Mouse (Mus musculus) heart, postnatal 0 days (tissue): ENCODE measurements around the gene H60b. TPM values are rescaled to one million over a fixed set of nuclear protein-coding genes. Genes with fewer than 3 reads are reported as not detected.
A peak's percentile ranks its signal among the peaks of the same experiment; 100 is the strongest.
"Not testable (repeated sequence)": the region's sequence is repeated elsewhere in the genome, so short reads cannot be mapped to it uniquely, and the experiment has no call there.

Experiments used
- ATAC-seq: fragments of 200-750 bp; cut with Nextera tagmentation; 2 replicates; pipeline ENCODE4 v1.8.0; 2017; ENCODE audit warnings: low read depth, moderate number of reproducible peaks, moderate library complexity; ENCODE audit not compliant: insufficient read depth
- DNase-seq: peaks from one replicate; pipeline ENCODE4 v3.0.0-alpha.2; 2016; ENCODE audit warnings: low spot score
- H3K27ac ChIP-seq: fragments of 300-500 bp; sonication (generic); 2 replicates; pipeline ENCODE4 v1.5.1; 2014; ENCODE audit warnings: low read depth, mild to moderate bottlenecking
- H3K27me3 ChIP-seq: fragments of 300-500 bp; sonication (generic); 2 replicates; pipeline ENCODE4 v1.6.1; 2014; ENCODE audit warnings: low read length, mixed read lengths; ENCODE audit not compliant: control insufficient read depth, insufficient read depth
- H3K36me3 ChIP-seq: fragments of 300-500 bp; sonication (generic); replicated peaks from 2 replicates; pipeline ENCODE4 v1.6.1; 2014; ENCODE audit warnings: low read length, mixed read lengths; ENCODE audit not compliant: control insufficient read depth, insufficient read depth
- H3K4me1 ChIP-seq: fragments of 300-500 bp; sonication (generic); 2 replicates; pipeline ENCODE4 v1.6.1; 2014; ENCODE audit warnings: antibody characterized with exemption; ENCODE audit not compliant: control insufficient read depth, insufficient read depth
- H3K4me2 ChIP-seq: fragments of 300-500 bp; sonication (generic); 2 replicates; pipeline ENCODE4 v1.6.1; 2014; ENCODE audit warnings: low read depth, mild to moderate bottlenecking, low read length, moderate library complexity
- H3K4me3 ChIP-seq: fragments of 300-500 bp; sonication (generic); 2 replicates; pipeline ENCODE4 v1.5.1; 2014; ENCODE audit warnings: low read depth, low read length
- H3K9ac ChIP-seq: fragments of 300-500 bp; sonication (generic); replicated peaks from 2 replicates; pipeline ENCODE4 v1.6.1; 2014; ENCODE audit warnings: low read depth, low read length, mixed read lengths
- H3K9me3 ChIP-seq: fragments of 300-500 bp; sonication (generic); replicated peaks from 2 replicates; pipeline ENCODE4 v1.6.1; 2016; ENCODE audit warnings: low read length; ENCODE audit not compliant: control insufficient read depth
- CTCF ChIP-seq: IDR thresholded peaks from 2 replicates; pipeline ENCODE4 v1.5.1; 2016; ENCODE audit warnings: antibody characterized with exemption, control low read depth, low read depth
- EP300 ChIP-seq: IDR thresholded peaks from 2 replicates; pipeline ENCODE4 v1.6.1; 2016; ENCODE audit warnings: antibody characterized with exemption, low read depth
- WGBS: fragments of 180-500 bp; shearing (Covaris S2); extraction: QIAGEN DNeasy Blood & Tissue Kit; methylation state at CpG from one replicate; pipeline ENCODE4 v1.1.7; 2014; 5-methylcytosine and 5-hydroxymethylcytosine counted together
- polyA plus RNA-seq: library from polyadenylated mRNA; unstranded; fragments of >200 nt; fragmentation: Nextera tagmentation; extraction: Ambion mirVana; gene quantifications from 2 replicates; pipeline ENCODE4 v1.2.1, GENCODE M21; 2015
- total RNA-seq: library from RNA; depleted of rRNA; stranded (reverse); fragments of >200 nt; gene quantifications from 2 replicates; pipeline ENCODE4 v1.2.3, GENCODE M21; 2014; ENCODE audit warnings: low replicate concordance

Gene H60b
- total and polyA plus RNA-seq, 2 experiments from 2014 or later, result 0.36 TPM; not detected in 1

DNA sequence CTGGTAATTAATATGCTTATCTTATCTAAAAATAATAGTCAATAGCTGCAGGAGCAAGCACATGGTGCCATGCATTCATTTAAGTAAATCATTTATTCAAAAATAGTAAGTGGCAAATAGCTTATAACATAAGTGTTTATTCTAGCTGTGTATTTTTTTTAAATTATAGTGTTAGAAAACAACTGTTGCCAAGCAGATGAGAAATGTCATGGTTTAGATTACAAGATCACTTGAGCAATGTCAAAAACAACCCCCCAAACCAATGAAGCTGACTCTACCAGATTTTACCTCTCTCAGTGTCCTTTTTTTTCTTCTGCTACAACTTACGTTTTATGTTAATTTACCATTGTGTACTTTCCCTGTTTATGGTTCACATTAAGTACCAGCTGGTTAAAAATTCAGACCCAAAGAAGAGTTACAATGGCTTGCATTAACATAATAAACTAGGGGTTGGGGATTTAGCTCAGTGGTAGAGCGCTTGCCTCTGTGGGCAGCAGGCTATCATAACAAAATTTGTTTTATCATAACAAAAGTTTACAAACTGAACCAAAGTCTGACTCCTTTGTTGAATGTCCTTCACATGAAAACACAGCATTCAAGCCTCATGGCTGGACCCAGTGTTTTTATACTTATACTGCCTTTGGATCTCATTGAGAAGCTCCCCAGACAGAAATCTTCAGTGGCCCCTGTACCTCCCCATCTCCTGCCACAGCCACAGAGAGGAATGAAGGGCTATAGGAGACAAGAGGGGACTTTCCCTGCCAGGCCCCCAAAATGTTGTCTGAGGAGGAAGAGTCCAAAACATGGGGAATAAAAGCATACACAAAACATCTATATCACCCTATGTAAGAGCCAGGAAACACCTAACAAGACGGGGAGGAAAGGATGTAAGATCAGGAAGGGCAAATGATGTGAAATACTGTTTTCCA is 3.3 kb upstream of the H60b start:
- Histone ChIP-seq H3K4me3 (no peak overlapping the region), H3K27me3 (peaks cover 90% of the 10 kb centered on the region), H3K36me3 (no peaks in the 10 kb centered on the region), H3K4me2 (no peak overlapping the region), H3K9ac (no peak overlapping the region), H3K27ac (no peak overlapping the region), H3K4me1 (peaks cover 11% of the 10 kb centered on the region; the same call in 1 of the 2 replicates), H3K9me3 (no peaks in the 10 kb centered on the region)
- DNase-seq (no peak), ATAC-seq (no peak)
- no peak for TF ChIP-seq EP300
- no peak for TF ChIP-seq CTCF
- 28% methylated on average over 3 of the region's 3 CpGs for WGBS

DNA sequence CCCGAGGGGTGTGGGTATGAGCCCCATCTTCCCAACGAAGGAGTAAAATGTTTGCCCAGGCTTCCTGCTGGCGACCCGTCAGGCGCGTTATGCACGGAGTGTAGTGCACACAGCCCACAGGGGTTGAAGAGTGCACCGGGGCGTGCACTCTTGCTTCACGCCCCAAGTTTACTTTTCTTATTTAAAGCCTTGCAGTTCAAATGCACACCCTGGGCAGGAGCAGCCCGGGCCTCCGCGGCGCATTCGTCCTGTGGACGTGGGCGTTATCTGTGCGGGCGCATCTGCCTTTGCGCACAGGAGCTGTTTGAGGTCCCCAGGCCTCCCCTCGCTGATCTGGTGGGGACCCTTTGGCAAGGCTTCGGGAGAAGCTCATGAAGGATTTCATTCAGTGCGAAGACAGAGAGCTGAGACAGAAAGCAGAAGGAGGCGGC is 760 bp downstream of the H60b start:
- Histone ChIP-seq H3K27me3 (peaks cover 69% of the 10 kb centered on the region), H3K4me1 (0 out of 2 replicates have a peak, but pooled peaks cover 5% of the 10 kb centered on the region), H3K4me3 (peak overlapping the region; percentile 46), H3K4me2 (peak overlapping the region; percentile 57; the same call in 1 of the 2 replicates), H3K9me3 (no peaks in the 10 kb centered on the region), H3K36me3 (no peaks in the 10 kb centered on the region), H3K27ac (no peak overlapping the region), H3K9ac (no peak overlapping the region)
- TF ChIP-seq CTCF (no peak), EP300 (no peak)
- ATAC-seq (no peak), DNase-seq (no peak)
- WGBS, result under 1% methylated on average over 24 of the region's 24 CpGs

DNA sequence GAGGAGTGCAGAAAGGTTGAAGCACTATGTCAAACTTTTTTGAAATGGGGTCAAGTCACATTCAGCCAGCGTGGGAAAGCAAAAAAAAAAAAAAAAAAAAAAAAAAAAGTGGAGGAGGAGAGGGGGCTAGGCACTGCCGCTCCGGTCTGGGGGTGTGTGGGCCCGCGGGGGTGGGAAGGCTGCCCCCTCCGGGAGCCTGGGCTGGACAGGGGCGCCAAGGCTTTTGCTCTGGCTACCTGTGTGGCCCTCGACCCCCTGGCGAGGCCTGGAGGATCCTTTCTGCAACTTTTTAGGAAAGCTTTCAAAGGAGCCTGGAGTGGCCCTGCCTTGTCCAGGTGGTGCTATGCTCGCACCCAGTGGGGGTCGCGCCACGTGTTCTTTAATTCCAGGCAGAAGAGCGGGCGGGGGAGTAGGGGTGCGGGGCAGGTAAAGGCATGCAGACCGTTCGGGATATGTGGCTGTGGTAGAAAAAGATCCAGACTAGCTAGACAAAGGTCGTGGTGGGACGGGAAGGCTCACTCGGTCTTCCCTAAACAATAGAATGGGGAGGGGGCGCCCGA is 1.3 kb downstream of the H60b start:
- H3K9me3 ChIP-seq, result no peaks in the 10 kb centered on the region
- no peak overlapping the region for H3K4me2 ChIP-seq
- H3K4me1 ChIP-seq, result 0 out of 2 replicates have a peak, but pooled peaks cover 5% of the 10 kb centered on the region
- no peak for DNase-seq
- no peak for ATAC-seq
- WGBS, result 8% methylated on average over 21 of the region's 23 CpGs
- no peak overlapping the region for H3K4me3 ChIP-seq
- H3K27ac ChIP-seq, result no peak overlapping the region
- no peak overlapping the region for H3K9ac ChIP-seq
- H3K27me3 ChIP-seq, result peaks cover 64% of the 10 kb centered on the region
- TF ChIP-seq CTCF, result no peak
- TF ChIP-seq EP300, result no peak
- no peaks in the 10 kb centered on the region for H3K36me3 ChIP-seq

DNA sequence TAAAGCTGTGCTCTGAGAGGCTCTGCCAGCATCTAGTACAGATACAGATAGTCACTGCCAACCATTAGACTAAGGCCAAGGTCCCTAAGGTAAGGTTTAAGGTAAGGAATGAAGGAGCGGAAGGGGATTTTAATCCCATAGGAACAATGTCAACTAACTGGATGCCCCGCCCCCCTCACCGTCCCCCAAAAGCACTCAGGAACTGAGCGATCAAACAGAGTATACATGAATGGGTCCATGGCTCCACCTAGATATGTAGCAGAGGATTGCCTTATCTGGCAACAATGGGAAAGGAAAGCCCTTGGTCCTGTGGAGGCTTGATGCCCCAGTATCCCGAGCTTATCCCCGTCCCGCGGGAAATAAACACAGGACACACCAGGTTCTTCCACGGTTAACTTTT is 4.9 kb downstream of the H60b start:
- Histone ChIP-seq H3K27me3 (peaks cover 28% of the 10 kb centered on the region), H3K4me2 (peak overlapping the region; percentile 41), H3K4me3 (0 out of 2 replicates have a peak overlapping the region, but pooled peaks have one; percentile 16)
- not testable (repeated sequence) for H3K27ac ChIP-seq, DNase-seq, H3K4me1 ChIP-seq, H3K9me3 ChIP-seq, H3K36me3 ChIP-seq, ATAC-seq, H3K9ac ChIP-seq
- 10% methylated on average over 9 of the region's 9 CpGs for WGBS

DNA sequence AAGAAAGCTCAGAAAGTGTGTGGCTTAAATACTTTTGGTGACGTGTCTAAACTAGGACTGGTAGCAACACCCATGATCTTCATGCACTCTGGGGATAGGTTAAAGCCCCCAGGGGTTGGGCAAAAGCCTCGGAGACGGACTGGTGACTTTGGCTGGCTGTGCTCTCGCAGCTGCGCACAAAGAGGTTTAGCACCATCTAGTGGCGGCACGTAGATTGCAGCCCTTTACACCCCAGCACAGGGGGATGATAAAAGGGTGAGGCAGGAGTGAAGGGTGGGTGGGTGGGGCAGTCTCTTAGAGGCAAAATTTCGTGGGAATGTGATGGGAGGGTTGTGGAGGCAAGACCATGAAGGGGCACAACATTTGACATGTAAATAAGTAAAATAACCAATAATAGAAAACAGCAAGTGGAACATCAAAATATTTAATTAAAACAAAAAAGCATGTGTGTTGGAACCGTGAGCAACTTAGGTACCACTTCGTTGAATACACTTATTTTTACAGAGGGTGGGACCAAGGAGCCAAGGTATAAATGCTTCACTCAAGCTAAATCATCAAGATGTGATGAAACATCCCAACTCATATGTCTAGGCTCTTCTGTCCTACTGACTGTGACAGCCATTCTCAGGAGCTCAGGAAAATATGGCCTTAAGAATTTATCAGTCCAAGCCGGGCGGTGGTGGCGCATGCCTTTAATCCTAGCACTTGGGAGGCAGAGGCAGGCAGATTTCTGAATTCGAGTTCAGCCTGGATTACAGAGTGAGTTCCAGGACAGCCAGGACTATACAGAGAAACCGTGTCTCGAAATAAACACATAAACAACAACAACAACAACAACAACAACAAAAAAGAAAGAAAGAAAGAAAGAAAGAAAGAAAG is 5.6 kb downstream of the H60b start:
- not testable (repeated sequence) for H3K9ac ChIP-seq
- Histone ChIP-seq H3K4me3 (0 out of 2 replicates have a peak overlapping the region, but pooled peaks have one; percentile 16), H3K27me3 (peaks cover 22% of the 10 kb centered on the region)

DNA sequence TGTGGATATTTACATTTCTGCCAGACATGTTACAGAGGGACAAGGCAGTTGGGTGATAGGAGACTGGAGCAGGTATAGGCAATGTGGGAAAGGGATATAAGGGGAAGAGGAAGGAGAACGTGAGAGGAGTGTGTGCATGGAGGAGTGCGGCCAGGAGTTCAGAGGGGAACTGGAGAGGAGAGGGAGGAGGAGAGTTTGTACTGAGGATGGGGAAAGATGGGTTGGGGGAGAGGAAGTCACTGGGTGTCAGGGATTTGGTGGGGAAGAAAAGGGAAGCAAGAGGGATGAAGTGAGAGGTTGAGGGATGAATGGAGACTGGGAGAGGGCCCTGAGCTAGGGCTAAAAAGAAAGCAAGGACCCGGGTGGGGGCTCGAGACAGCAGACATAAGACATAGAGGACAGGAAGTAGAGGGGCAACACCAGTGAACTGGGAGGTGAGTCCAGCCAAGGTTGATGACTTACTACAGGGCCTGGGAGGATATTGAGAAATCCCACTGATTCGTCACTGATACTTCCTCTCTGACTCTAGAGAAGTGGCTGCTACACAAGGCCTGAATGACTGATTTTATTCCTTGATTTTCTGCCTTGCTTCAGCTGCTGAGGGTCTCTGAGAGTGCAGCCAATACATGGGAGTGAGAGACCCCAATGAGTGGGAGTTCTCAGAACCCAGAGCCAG is 7.1 kb downstream of the H60b start:
- not testable (repeated sequence) for H3K4me1 ChIP-seq
- 46% methylated on average over 5 of the region's 5 CpGs for WGBS

More for the DNA sequence above, 5.6 kb downstream of the H60b start:
- 32% methylated on average over 12 of the region's 16 CpGs for WGBS
- not testable (repeated sequence) for H3K9me3 ChIP-seq, DNase-seq, H3K4me1 ChIP-seq, H3K27ac ChIP-seq, H3K36me3 ChIP-seq
- 0 out of 2 replicates have a peak, but pooled peaks have one; percentile 24 for ATAC-seq
- H3K4me2 ChIP-seq, result peak overlapping the region; percentile 41
- peak; percentile 64 for TF ChIP-seq CTCF

DNA sequence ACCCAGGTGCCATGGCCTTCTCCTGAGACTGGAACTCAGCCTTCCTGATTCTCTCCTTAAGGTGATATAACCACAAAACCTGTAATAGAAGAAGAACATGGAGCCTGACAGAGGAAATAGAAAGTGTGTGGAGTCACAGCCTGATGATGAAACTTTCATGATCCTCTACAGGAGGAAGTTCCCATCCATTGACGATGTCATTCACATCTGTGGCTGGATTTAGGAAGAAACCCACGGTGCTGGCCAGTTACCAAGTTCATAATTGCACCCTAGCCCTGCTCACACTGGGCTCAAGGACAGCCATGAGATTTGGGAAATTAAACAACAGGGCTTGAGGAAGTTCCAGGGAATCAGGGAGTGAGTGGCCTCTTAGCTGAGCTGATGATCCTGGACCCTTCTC is 7.6 kb downstream of the H60b start:
- WGBS, result 48% methylated on average over 2 of the region's 2 CpGs
- not testable (repeated sequence) for H3K27me3 ChIP-seq, H3K9ac ChIP-seq, H3K4me3 ChIP-seq, H3K9me3 ChIP-seq, H3K4me1 ChIP-seq, H3K4me2 ChIP-seq, DNase-seq, H3K36me3 ChIP-seq, H3K27ac ChIP-seq, ATAC-seq

More for the DNA sequence above, 7.1 kb downstream of the H60b start:
- DNase-seq, ATAC-seq, H3K4me2 ChIP-seq, H3K27ac ChIP-seq, H3K4me3 ChIP-seq, H3K9me3 ChIP-seq, H3K9ac ChIP-seq, H3K27me3 ChIP-seq, H3K36me3 ChIP-seq: not testable (repeated sequence)
